Mouse (Mus musculus) G1E (cell line): ENCODE measurements around the gene Camta1.

Experiments
- CTCF ChIP-seq: IDR thresholded peaks from 2 replicates; pipeline ENCODE4 v1.5.1; 2012; ENCODE audit warnings: low read depth, low read length, inconsistent platforms, mixed read lengths
- GATA1 ChIP-seq: IDR thresholded peaks from 2 replicates; pipeline ENCODE4 v1.6.1; 2012; ENCODE audit warnings: borderline replicate concordance, low read length, inconsistent platforms, mixed read lengths
- TAL1 ChIP-seq: conservative IDR thresholded peaks from 2 replicates; pipeline ENCODE4 v1.6.1; 2012; ENCODE audit warnings: low read depth, low read length, inconsistent platforms, mixed read lengths

GRCm38 (mm10) chr4:151516998-151517799 lies 344.5 kb downstream of the Camta1 start:
- TF ChIP-seq CTCF (no peak), TAL1 (no peak), GATA1 (no peak)
